Mouse (Mus musculus) lung, postnatal 0 days (tissue): ENCODE results near the gene Gfod1. TPM values are rescaled to one million over a fixed set of nuclear protein-coding genes. Genes with fewer than 3 reads are reported as not detected.

ENCODE experiments used
- ATAC-seq: fragments of 200-750 bp; cut with Nextera tagmentation; 2 replicates; pipeline ENCODE4 v1.8.0; 2017; ENCODE audit warnings: moderate library complexity
- DNase-seq: peaks from one replicate; pipeline ENCODE4 v3.0.0-alpha.2; 2016; ENCODE audit warnings: low spot score
- H3K27ac ChIP-seq: fragments of 300-500 bp; sonication (generic); 2 replicates; pipeline ENCODE4 v1.5.1; 2014; ENCODE audit warnings: antibody characterized with exemption, mild to moderate bottlenecking, low read length, mixed read lengths
- H3K27me3 ChIP-seq: fragments of 300-500 bp; sonication (generic); replicated peaks from 2 replicates; pipeline ENCODE4 v1.6.1; 2014; ENCODE audit warnings: low read length, mixed read lengths; ENCODE audit not compliant: insufficient read depth
- H3K36me3 ChIP-seq: fragments of 300-500 bp; sonication (generic); 2 replicates; pipeline ENCODE4 v1.6.1; 2014; ENCODE audit warnings: low read length, mixed read lengths; ENCODE audit not compliant: insufficient read depth
- H3K4me1 ChIP-seq: fragments of 300-500 bp; sonication (generic); 2 replicates; pipeline ENCODE4 v1.6.1; 2014; ENCODE audit warnings: antibody characterized with exemption, low read depth, low read length, mixed read lengths; ENCODE audit not compliant: insufficient read depth
- H3K4me2 ChIP-seq: fragments of 300-500 bp; sonication (generic); replicated peaks from 2 replicates; pipeline ENCODE4 v1.6.1; 2014; ENCODE audit warnings: low read depth, mild to moderate bottlenecking, low read length, moderate library complexity, mixed read lengths
- H3K4me3 ChIP-seq: fragments of 300-500 bp; sonication (generic); 2 replicates; pipeline ENCODE4 v1.5.1; 2014; ENCODE audit warnings: low read depth, low read length
- H3K9ac ChIP-seq: fragments of 300-500 bp; sonication (generic); replicated peaks from 2 replicates; pipeline ENCODE4 v1.6.1; 2014; ENCODE audit warnings: low read depth, mild to moderate bottlenecking
- H3K9me3 ChIP-seq: fragments of 300-500 bp; sonication (generic); 2 replicates; pipeline ENCODE4 v1.6.1; 2016; ENCODE audit warnings: low read length, mixed read lengths
- CTCF ChIP-seq: IDR thresholded peaks from 2 replicates; pipeline ENCODE4 v1.5.1; 2016; ENCODE audit warnings: antibody characterized with exemption, mild to moderate bottlenecking
- EP300 ChIP-seq: IDR thresholded peaks from 2 replicates; pipeline ENCODE4 v1.6.1; 2016; ENCODE audit warnings: antibody characterized with exemption, mild to moderate bottlenecking, control low read depth
- WGBS: fragments of 180-500 bp; shearing (Covaris S2); extraction: QIAGEN DNeasy Blood & Tissue Kit; methylation state at CpG from one replicate; pipeline ENCODE4 v1.1.7; 2014; 5-methylcytosine and 5-hydroxymethylcytosine counted together
- polyA plus RNA-seq: library from polyadenylated mRNA; unstranded; fragments of >200 nt; fragmentation: Nextera tagmentation; extraction: Ambion mirVana; gene quantifications from 2 replicates; pipeline ENCODE4 v1.2.1, GENCODE M21; 2015

Gfod1 gene
- polyA plus RNA-seq, 1 experiment from 2014 or later, result 1.6 TPM

DNA sequence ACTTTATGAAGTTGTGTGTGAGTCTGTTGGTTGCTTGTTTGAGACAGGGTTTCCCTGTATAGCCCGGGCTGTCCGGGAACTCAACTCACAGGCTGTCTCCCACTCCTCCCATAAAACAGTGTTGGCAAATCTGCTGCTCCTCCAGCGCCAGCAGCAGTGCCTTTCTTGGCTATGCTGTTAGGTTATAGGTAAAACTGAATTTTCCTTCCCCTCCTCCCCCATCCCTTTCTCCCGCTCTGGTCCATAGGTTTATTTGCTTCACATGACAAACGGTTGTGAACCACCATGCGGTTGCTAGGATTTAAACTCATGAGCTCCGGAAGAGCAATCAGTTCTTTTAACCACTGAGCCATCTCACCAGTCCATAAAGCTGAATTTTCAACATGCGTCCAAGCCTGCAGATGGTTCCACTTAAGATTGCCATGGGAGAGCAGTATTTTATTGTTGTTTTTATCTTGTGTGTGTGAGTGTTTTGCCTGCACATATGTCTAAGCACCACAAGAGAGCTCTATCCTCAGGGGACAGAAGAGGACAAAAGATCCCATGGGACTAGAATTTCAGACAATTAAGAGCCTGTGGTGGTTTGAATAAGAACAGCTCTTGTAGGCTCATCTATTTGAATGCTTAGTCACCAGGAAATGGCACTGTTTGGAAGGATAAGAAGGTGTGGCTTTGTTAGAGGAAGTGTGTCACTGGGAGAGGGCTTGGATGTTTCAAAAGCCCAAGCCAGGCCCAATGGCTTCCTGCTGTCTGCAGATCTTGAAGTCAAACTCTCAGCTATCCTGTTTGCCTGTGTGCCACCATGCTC lies 120.5 kb downstream of the Gfod1 start:
- Histone ChIP-seq H3K27ac (no peak overlapping the region), H3K9me3 (no peaks in the 10 kb centered on the region), H3K9ac (no peak overlapping the region), H3K36me3 (no peaks in the 10 kb centered on the region), H3K4me3 (no peak overlapping the region), H3K4me1 (no peaks in the 10 kb centered on the region; the same call in 1 of the 2 replicates), H3K4me2 (peak overlapping the region; percentile 44), H3K27me3 (no peaks in the 10 kb centered on the region)
- peak; percentile 26 for DNase-seq
- 50% methylated on average over 8 of the region's 8 CpGs for WGBS
- ATAC-seq, result peak; percentile 58
- 0 out of 2 replicates have a peak, but pooled peaks have one; percentile 8 for TF ChIP-seq CTCF
- TF ChIP-seq EP300, result no peak

DNA sequence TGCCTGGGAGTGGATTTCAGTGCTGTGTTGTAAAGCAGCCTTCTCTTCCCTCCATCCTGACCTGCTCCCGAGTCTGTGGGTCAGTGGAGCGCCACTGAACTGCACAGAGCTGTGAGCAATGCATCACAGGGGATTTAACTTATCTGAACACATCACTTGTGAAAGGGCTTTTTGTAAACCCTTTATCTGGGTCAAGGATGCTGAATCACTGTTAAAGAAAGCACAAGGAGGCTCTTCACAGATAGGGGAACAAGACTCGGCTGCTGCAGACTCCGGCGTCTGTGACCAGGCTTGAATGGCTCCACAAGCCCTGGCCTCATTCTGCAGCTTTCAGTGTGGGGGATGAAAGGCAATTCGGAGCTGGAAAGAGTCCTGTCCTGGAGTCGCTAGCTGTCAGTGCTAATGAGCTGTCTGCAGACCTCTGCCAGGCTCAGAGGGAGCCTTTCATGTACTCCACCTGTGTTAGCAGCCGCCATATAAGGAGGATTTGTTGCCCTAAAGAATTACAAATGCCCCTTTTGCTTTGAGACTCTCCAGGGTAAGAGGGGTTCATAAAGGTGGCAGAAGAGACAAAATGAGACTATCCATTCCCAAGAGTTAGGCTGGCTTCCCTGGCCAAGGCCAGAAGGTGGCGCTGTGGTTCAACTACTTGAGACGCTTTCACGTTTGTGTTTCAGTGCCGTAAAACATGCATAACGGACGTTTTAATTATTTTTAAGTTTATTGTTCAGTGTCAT lies 121.3 kb downstream of the Gfod1 start:
- Histone ChIP-seq H3K27ac (no peak overlapping the region), H3K4me1 (no peaks in the 10 kb centered on the region; the same call in 1 of the 2 replicates), H3K4me3 (no peak overlapping the region), H3K9ac (no peak overlapping the region), H3K4me2 (peak overlapping the region; percentile 44), H3K27me3 (no peaks in the 10 kb centered on the region), H3K9me3 (no peaks in the 10 kb centered on the region), H3K36me3 (no peaks in the 10 kb centered on the region)
- WGBS, result 6% methylated on average over 14 of the region's 14 CpGs
- TF ChIP-seq CTCF, result peak; percentile 94
- no peak for TF ChIP-seq EP300
- ATAC-seq (peak; percentile 74), DNase-seq (peak; percentile 85)

DNA sequence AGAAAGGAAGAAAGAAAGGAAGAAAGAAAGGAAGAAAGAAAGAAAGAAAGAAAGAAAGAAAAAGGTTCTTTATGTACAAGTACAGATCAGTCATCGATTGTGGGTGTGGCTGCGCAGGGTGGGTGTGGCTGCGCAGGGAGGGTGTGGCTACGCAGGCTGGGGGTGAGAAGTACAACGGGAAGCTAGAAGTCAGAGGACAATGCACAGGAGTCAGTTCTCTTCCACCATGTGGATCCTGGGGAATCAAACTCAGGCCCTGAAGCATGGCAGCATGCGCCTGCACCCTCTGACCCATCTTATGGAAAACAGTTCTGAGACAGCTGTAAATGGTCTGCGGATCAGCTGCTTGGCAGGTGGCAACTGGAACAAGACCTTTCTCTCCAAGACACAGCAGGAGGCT lies 122.9 kb downstream of the Gfod1 start:
- DNase-seq (no peak), ATAC-seq (no peak)
- 63% methylated on average over 7 of the region's 7 CpGs for WGBS
- Histone ChIP-seq H3K4me1 (no peaks in the 10 kb centered on the region; the same call in 1 of the 2 replicates), H3K27ac (no peak overlapping the region), H3K4me2 (no peak overlapping the region), H3K36me3 (no peaks in the 10 kb centered on the region), H3K4me3 (no peak overlapping the region), H3K9me3 (no peaks in the 10 kb centered on the region), H3K9ac (no peak overlapping the region), H3K27me3 (no peaks in the 10 kb centered on the region)
- TF ChIP-seq CTCF (no peak), EP300 (no peak)

DNA sequence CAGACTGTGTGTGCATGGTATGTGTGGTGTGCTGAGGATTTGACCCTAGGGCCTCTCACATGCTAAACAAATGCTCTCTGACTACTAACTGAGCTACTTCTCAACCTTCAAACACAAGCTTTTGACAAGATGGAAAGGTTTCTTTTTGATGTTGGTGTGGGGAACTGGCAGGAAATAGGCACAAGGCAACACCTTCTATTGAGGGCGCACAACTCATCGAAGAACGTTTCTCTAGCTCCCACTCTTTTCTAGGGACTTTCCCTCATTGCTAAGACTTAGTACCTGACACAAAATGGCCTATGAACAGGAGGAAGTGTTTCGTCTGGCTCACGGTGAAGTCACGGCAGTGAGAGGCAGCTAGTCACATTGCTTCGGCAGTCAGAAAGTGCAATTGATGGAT lies 126.7 kb downstream of the Gfod1 start:
- no peaks in the 10 kb centered on the region for H3K9me3 ChIP-seq
- H3K27me3 ChIP-seq, result no peaks in the 10 kb centered on the region
- 68% methylated on average over 7 of the region's 7 CpGs for WGBS
- H3K9ac ChIP-seq, result no peak overlapping the region
- no peak overlapping the region for H3K4me2 ChIP-seq
- TF ChIP-seq CTCF (no peak), EP300 (no peak)
- ATAC-seq (no peak), DNase-seq (no peak)
- no peak overlapping the region for H3K4me3 ChIP-seq
- no peak overlapping the region for H3K27ac ChIP-seq
- no peaks in the 10 kb centered on the region for H3K36me3 ChIP-seq
- no peaks in the 10 kb centered on the region for H3K4me1 ChIP-seq

DNA sequence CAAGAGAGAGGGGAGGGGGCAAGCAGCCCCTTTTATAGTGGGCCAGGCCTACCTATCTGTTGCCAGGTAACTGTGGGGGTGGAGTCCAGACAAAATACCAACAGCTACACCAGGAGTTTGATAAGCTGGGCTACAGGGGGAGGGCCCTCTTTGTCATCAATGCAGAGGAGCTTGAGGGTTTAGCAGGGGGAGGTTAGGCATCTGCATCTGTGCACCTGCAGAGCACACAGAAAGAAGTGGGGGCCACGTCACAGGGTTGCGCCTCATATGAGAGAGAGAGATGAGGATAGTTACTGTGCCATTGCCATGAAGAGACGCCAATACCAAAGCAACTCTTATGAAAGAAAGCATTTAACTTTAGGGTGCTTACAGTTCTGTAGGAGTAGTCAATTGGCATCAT lies 127.3 kb downstream of the Gfod1 start:
- TF ChIP-seq CTCF (no peak), EP300 (no peak)

DNA sequence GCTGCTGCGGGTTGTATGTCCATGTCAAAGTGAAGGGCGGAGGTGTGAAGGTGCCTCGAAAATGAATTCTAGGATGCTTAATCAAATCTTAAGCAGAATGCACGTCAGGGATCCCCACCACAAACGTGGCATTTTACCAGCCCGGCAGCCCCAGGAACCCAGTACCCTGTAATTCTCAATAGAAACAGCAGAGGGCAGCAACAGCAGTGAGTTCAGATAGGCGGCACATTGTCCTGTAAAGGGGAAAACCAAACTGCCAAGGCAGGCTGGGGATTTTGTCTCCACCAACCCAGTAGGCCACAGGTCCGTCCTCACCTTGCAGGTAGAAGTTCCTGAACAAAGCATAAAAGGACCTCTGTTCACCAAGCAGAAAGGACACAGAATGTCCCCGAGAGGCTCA lies 130.7 kb downstream of the Gfod1 start:
- no peak for ATAC-seq
- H3K9me3 ChIP-seq, result no peaks in the 10 kb centered on the region

More for the DNA sequence above, 127.3 kb downstream of the Gfod1 start:
- Histone ChIP-seq H3K9me3 (no peaks in the 10 kb centered on the region), H3K9ac (no peak overlapping the region), H3K36me3 (no peaks in the 10 kb centered on the region), H3K27me3 (no peaks in the 10 kb centered on the region), H3K4me2 (no peak overlapping the region), H3K4me3 (no peak overlapping the region), H3K4me1 (0 out of 2 replicates have a peak, but pooled peaks cover 2% of the 10 kb centered on the region), H3K27ac (no peak overlapping the region)
- no peak for DNase-seq
- ATAC-seq, result no peak
- WGBS, result 93% methylated on average over 3 of the region's 3 CpGs

More for the DNA sequence above, 130.7 kb downstream of the Gfod1 start:
- WGBS, result 12% methylated on average over 9 of the region's 9 CpGs
- Histone ChIP-seq H3K27ac (no peak overlapping the region), H3K36me3 (no peaks in the 10 kb centered on the region), H3K9ac (no peak overlapping the region), H3K4me2 (no peak overlapping the region), H3K4me3 (no peak overlapping the region), H3K4me1 (0 out of 2 replicates have a peak, but pooled peaks cover 3% of the 10 kb centered on the region), H3K27me3 (no peaks in the 10 kb centered on the region)
- DNase-seq, result peak; percentile 70
- TF ChIP-seq EP300, result no peak
- peak; percentile 91 for TF ChIP-seq CTCF
